Mouse (Mus musculus): ENCODE measurements around the gene Cyp4v3. TPM values are rescaled to one million over a fixed set of nuclear protein-coding genes. Genes with fewer than 3 reads are reported as not detected.
"Not testable (repeated sequence)": the region's sequence is repeated elsewhere in the genome, so short reads cannot be mapped to it uniquely, and the experiment has no call there.

Gene Cyp4v3
- polyA plus RNA-seq, 1 experiment from 2014 or later: 1.2 TPM

- 96% methylated on average over 6 of the region's 6 CpGs for WGBS
- no peak overlapping the region for H3K9ac ChIP-seq (ENCODE audit: low read length)
- H3K36me3 ChIP-seq (ENCODE audit: control insufficient read depth, insufficient read depth, low read length): no peaks in the 10 kb centered on the region
- no peak for ATAC-seq (ENCODE audit: insufficient number of reproducible peaks, low FRiP score, low TSS enrichment, low read depth)
- no peaks in the 10 kb centered on the region for H3K4me1 ChIP-seq (ENCODE audit: control insufficient read depth, insufficient read depth, low read length)
- H3K27me3 ChIP-seq (ENCODE audit: control insufficient read depth, insufficient read depth, low read length): no peaks in the 10 kb centered on the region
- H3K27ac ChIP-seq (replicated peaks; ENCODE audit: low read depth, low read length): no peak overlapping the region
- no peaks in the 10 kb centered on the region for H3K9me3 ChIP-seq (ENCODE audit: control insufficient read depth, low read length)
- no peak overlapping the region for H3K4me2 ChIP-seq (ENCODE audit: low read depth, severe bottlenecking)
- no peak for DNase-seq (ENCODE audit: low spot score)
- H3K4me3 ChIP-seq (ENCODE audit: low read depth, low read length): no peak overlapping the region
Observed at GRCm38 (mm10) chr8:45329206-45329980, 3.6 kb downstream of the Cyp4v3 start.

GRCm38 (mm10) chr8:45327076-45327475 lies 5.9 kb downstream of the Cyp4v3 start:
- not testable (repeated sequence) for H3K27me3 ChIP-seq (ENCODE audit: control insufficient read depth, insufficient read depth, low read length); H3K4me3 ChIP-seq (ENCODE audit: low read depth, low read length); ATAC-seq (ENCODE audit: insufficient number of reproducible peaks, low FRiP score, low TSS enrichment, low read depth); H3K36me3 ChIP-seq (ENCODE audit: control insufficient read depth, insufficient read depth, low read length); H3K27ac ChIP-seq (replicated peaks; ENCODE audit: low read depth, low read length); H3K9me3 ChIP-seq (ENCODE audit: control insufficient read depth, low read length); DNase-seq (ENCODE audit: low spot score); H3K9ac ChIP-seq (ENCODE audit: low read length); H3K4me1 ChIP-seq (ENCODE audit: control insufficient read depth, insufficient read depth, low read length); H3K4me2 ChIP-seq (ENCODE audit: low read depth, severe bottlenecking)

- H3K4me2 ChIP-seq (ENCODE audit: low read depth, severe bottlenecking): no peak overlapping the region
- no peak overlapping the region for H3K9ac ChIP-seq (ENCODE audit: low read length)
- no peaks in the 10 kb centered on the region for H3K36me3 ChIP-seq (ENCODE audit: control insufficient read depth, insufficient read depth, low read length)
- ATAC-seq (ENCODE audit: insufficient number of reproducible peaks, low FRiP score, low TSS enrichment, low read depth): no peak
- no peak overlapping the region for H3K27ac ChIP-seq (replicated peaks; ENCODE audit: low read depth, low read length)
- no peaks in the 10 kb centered on the region for H3K4me1 ChIP-seq (ENCODE audit: control insufficient read depth, insufficient read depth, low read length)
- H3K4me3 ChIP-seq (ENCODE audit: low read depth, low read length): no peak overlapping the region
- no peaks in the 10 kb centered on the region for H3K27me3 ChIP-seq (ENCODE audit: control insufficient read depth, insufficient read depth, low read length)
- no peaks in the 10 kb centered on the region for H3K9me3 ChIP-seq (ENCODE audit: control insufficient read depth, low read length)
- no peak for DNase-seq (ENCODE audit: low spot score)
- 82% methylated on average over 4 of the region's 4 CpGs for WGBS
Observed at GRCm38 (mm10) chr8:45324151-45324550, 8.9 kb downstream of the Cyp4v3 start.

- no peaks in the 10 kb centered on the region for H3K9me3 ChIP-seq (ENCODE audit: control insufficient read depth, low read length)
- H3K9ac ChIP-seq (ENCODE audit: low read length): no peak overlapping the region
- no peak overlapping the region for H3K4me2 ChIP-seq (ENCODE audit: low read depth, severe bottlenecking)
- H3K4me3 ChIP-seq (ENCODE audit: low read depth, low read length): no peak overlapping the region
- H3K27ac ChIP-seq (replicated peaks; ENCODE audit: low read depth, low read length): no peak overlapping the region
- no peaks in the 10 kb centered on the region for H3K36me3 ChIP-seq (ENCODE audit: control insufficient read depth, insufficient read depth, low read length)
- H3K27me3 ChIP-seq (ENCODE audit: control insufficient read depth, insufficient read depth, low read length): no peaks in the 10 kb centered on the region
- ATAC-seq (ENCODE audit: insufficient number of reproducible peaks, low FRiP score, low TSS enrichment, low read depth) (no peak), DNase-seq (ENCODE audit: low spot score) (no peak)
- H3K4me1 ChIP-seq (ENCODE audit: control insufficient read depth, insufficient read depth, low read length): no peaks in the 10 kb centered on the region
- 92% methylated on average over 2 of the region's 2 CpGs for WGBS
Observed at GRCm38 (mm10) chr8:45321365-45321764, 11.7 kb downstream of the Cyp4v3 start.

DNA sequence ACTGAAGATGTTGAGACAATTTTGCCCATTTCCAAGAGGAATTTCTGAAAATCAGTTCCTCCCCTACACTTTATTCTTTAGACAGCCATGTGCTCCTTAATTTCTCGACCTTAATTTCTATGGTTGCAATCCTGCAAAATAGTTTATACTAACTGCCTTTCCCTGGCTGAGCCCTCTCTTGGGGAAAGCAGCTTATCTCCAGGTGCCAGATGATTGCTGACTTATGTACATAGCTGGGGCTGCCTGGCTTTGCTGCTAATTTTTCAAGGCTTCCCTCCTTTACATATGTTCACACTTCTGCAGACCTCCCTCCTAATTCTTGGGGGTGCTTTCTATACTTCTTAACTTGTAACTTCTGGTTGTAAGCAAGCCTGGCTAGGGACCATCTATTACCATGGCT lies 12.1 kb downstream of the Cyp4v3 start:
- no peak overlapping the region for H3K4me2 ChIP-seq (ENCODE audit: low read depth, severe bottlenecking)
- no peak overlapping the region for H3K9ac ChIP-seq (ENCODE audit: low read length)
- no peaks in the 10 kb centered on the region for H3K9me3 ChIP-seq (ENCODE audit: control insufficient read depth, low read length)
- DNase-seq (ENCODE audit: low spot score) (no peak), ATAC-seq (ENCODE audit: insufficient number of reproducible peaks, low FRiP score, low TSS enrichment, low read depth) (no peak)
- no peak overlapping the region for H3K4me3 ChIP-seq (ENCODE audit: low read depth, low read length)
- no peaks in the 10 kb centered on the region for H3K27me3 ChIP-seq (ENCODE audit: control insufficient read depth, insufficient read depth, low read length)
- WGBS: 78% methylated on average over 1 of the region's 1 CpGs
- H3K4me1 ChIP-seq (ENCODE audit: control insufficient read depth, insufficient read depth, low read length): no peaks in the 10 kb centered on the region
- no peaks in the 10 kb centered on the region for H3K36me3 ChIP-seq (ENCODE audit: control insufficient read depth, insufficient read depth, low read length)
- H3K27ac ChIP-seq (replicated peaks; ENCODE audit: low read depth, low read length): no peak overlapping the region

GRCm38 (mm10) chr8:45310967-45311366 lies 22.0 kb downstream of the Cyp4v3 start:
- no peak overlapping the region for H3K4me2 ChIP-seq (ENCODE audit: low read depth, severe bottlenecking)
- no peak overlapping the region for H3K27ac ChIP-seq (replicated peaks; ENCODE audit: low read depth, low read length)
- no peaks in the 10 kb centered on the region for H3K4me1 ChIP-seq (ENCODE audit: control insufficient read depth, insufficient read depth, low read length)
- H3K9ac ChIP-seq (ENCODE audit: low read length): no peak overlapping the region
- no peak overlapping the region for H3K4me3 ChIP-seq (ENCODE audit: low read depth, low read length)
- H3K36me3 ChIP-seq (ENCODE audit: control insufficient read depth, insufficient read depth, low read length): no peaks in the 10 kb centered on the region; the same call in 1 of the 2 replicates
- WGBS: 87% methylated on average over 4 of the region's 4 CpGs
- ATAC-seq (ENCODE audit: insufficient number of reproducible peaks, low FRiP score, low TSS enrichment, low read depth): no peak
- no peaks in the 10 kb centered on the region for H3K27me3 ChIP-seq (ENCODE audit: control insufficient read depth, insufficient read depth, low read length)
- DNase-seq (ENCODE audit: low spot score): no peak
- H3K9me3 ChIP-seq (ENCODE audit: control insufficient read depth, low read length): no peaks in the 10 kb centered on the region

- no peak for ATAC-seq (ENCODE audit: insufficient number of reproducible peaks, low FRiP score, low TSS enrichment, low read depth)
- H3K36me3 ChIP-seq (ENCODE audit: control insufficient read depth, insufficient read depth, low read length): no peaks in the 10 kb centered on the region
- no peak within 1 kb of the TSS for H3K4me3 ChIP-seq (ENCODE audit: low read depth, low read length)
- no peaks in the 10 kb centered on the region for H3K27me3 ChIP-seq (ENCODE audit: control insufficient read depth, insufficient read depth, low read length)
- H3K9ac ChIP-seq (ENCODE audit: low read length): no peak within 1 kb of the TSS
- WGBS: 93% methylated on average over 13 of the region's 13 CpGs
- no peaks in the 10 kb centered on the region for H3K4me1 ChIP-seq (ENCODE audit: control insufficient read depth, insufficient read depth, low read length)
- DNase-seq (ENCODE audit: low spot score): no peak
- no peak within 1 kb of the TSS for H3K27ac ChIP-seq (replicated peaks; ENCODE audit: low read depth, low read length)
- H3K9me3 ChIP-seq (ENCODE audit: control insufficient read depth, low read length): no peaks in the 10 kb centered on the region
- H3K4me2 ChIP-seq (ENCODE audit: low read depth, severe bottlenecking): no peak within 1 kb of the TSS
Observed at GRCm38 (mm10) chr8:45308366-45308765, 24.6 kb downstream of the Cyp4v3 start, which contains the start of gene Gm45753. Gene Gm45753, minus strand, starts transcription at chr8:45308466.

DNA sequence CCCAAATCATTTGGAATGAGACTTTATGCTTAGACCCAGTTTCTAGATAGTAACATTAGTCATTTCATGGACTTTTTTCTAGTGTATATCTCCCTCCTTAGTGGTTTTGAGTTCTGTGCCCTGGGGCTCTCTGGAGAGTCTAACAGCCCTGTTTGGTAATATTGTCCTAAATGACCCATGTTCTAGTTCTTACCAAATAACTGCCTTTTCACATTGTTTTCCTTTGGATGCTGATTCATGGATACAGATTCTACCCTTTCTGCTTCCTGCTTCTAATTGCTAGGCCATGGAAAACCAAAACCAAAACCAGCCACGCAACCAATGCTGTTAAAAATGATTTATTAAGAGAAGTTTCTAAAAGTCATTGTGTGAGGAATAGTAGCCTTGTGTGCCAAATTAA lies 27.5 kb downstream of the Cyp4v3 start:
- H3K27me3 ChIP-seq (ENCODE audit: control insufficient read depth, insufficient read depth, low read length): no peaks in the 10 kb centered on the region
- no peak overlapping the region for H3K27ac ChIP-seq (replicated peaks; ENCODE audit: low read depth, low read length)
- no peaks in the 10 kb centered on the region for H3K4me1 ChIP-seq (ENCODE audit: control insufficient read depth, insufficient read depth, low read length)
- no peaks in the 10 kb centered on the region for H3K36me3 ChIP-seq (ENCODE audit: control insufficient read depth, insufficient read depth, low read length)
- no peak overlapping the region for H3K9ac ChIP-seq (ENCODE audit: low read length)
- 67% methylated on average over 1 of the region's 1 CpGs for WGBS
- H3K9me3 ChIP-seq (ENCODE audit: control insufficient read depth, low read length): no peaks in the 10 kb centered on the region
- no peak overlapping the region for H3K4me2 ChIP-seq (ENCODE audit: low read depth, severe bottlenecking)
- ATAC-seq (ENCODE audit: insufficient number of reproducible peaks, low FRiP score, low TSS enrichment, low read depth) (no peak), DNase-seq (ENCODE audit: low spot score) (no peak)
- no peak overlapping the region for H3K4me3 ChIP-seq (ENCODE audit: low read depth, low read length)

- Histone ChIP-seq H3K4me3 (ENCODE audit: low read depth, low read length) (no peak overlapping the region), H3K9me3 (ENCODE audit: control insufficient read depth, low read length) (no peaks in the 10 kb centered on the region), H3K4me1 (ENCODE audit: control insufficient read depth, insufficient read depth, low read length) (no peaks in the 10 kb centered on the region), H3K27ac (replicated peaks; ENCODE audit: low read depth, low read length) (no peak overlapping the region), H3K4me2 (ENCODE audit: low read depth, severe bottlenecking) (no peak overlapping the region), H3K36me3 (ENCODE audit: control insufficient read depth, insufficient read depth, low read length) (no peaks in the 10 kb centered on the region), H3K9ac (ENCODE audit: low read length) (no peak overlapping the region), H3K27me3 (ENCODE audit: control insufficient read depth, insufficient read depth, low read length) (no peaks in the 10 kb centered on the region)
- ATAC-seq (ENCODE audit: insufficient number of reproducible peaks, low FRiP score, low TSS enrichment, low read depth): no peak
- 89% methylated on average over 3 of the region's 3 CpGs for WGBS
- DNase-seq (ENCODE audit: low spot score): no peak
Observed at GRCm38 (mm10) chr8:45304354-45304753, 28.7 kb downstream of the Cyp4v3 start.
